Mouse (Mus musculus): ENCODE measurements around the gene Avpr1b. TPM values are rescaled to one million over a fixed set of nuclear protein-coding genes. Genes with fewer than 3 reads are reported as not detected.
A peak's percentile ranks its signal among the peaks of the same experiment; 100 is the strongest.
"Not testable (repeated sequence)": the region's sequence is repeated elsewhere in the genome, so short reads cannot be mapped to it uniquely, and the experiment has no call there.

Gene Avpr1b
- total RNA-seq (2014; rRNA removed) (not detected in 2 replicates), polyA plus RNA-seq (2015; fragmentation: Nextera tagmentation; extraction: Ambion mirVana) (not detected in 2 replicates)

GRCm38 (mm10) chr1:131598905-131599304 is at the start of gene Avpr1b:
TSS of gene Avpr1b (plus strand) at chr1:131599239.
- 34% methylated on average over 12 of the region's 12 CpGs for WGBS
- H3K9me3 ChIP-seq (ENCODE audit: low read length): no peaks in the 10 kb centered on the region
- TF ChIP-seq CTCF (IDR thresholded peaks at IDR 0.05; ENCODE audit: low read depth): no peak
- no peaks in the 10 kb centered on the region for H3K4me1 ChIP-seq (ENCODE audit: insufficient read depth, low read length)
- no peaks in the 10 kb centered on the region for H3K36me3 ChIP-seq (ENCODE audit: insufficient read depth, low read length)
- no peaks in the 10 kb centered on the region for H3K27me3 ChIP-seq (ENCODE audit: insufficient read depth, low read length)
- ATAC-seq (no peak), DNase-seq (ENCODE audit: low spot score) (no peak)
- H3K4me3 ChIP-seq (ENCODE audit: low read length): no peak within 1 kb of the TSS
- no peak within 1 kb of the TSS for H3K27ac ChIP-seq
- no peak within 1 kb of the TSS for H3K4me2 ChIP-seq (ENCODE audit: low read depth, low read length)
- no peak within 1 kb of the TSS for H3K9ac ChIP-seq (replicated peaks; ENCODE audit: low read length)

GRCm38 (mm10) chr1:131551956-131552355 is 47.1 kb upstream of the Avpr1b start:
- no peak overlapping the region for H3K27ac ChIP-seq
- no peak for DNase-seq (ENCODE audit: low spot score)
- H3K4me2 ChIP-seq (ENCODE audit: low read depth, low read length): no peak overlapping the region
- H3K27me3 ChIP-seq (ENCODE audit: insufficient read depth, low read length): no peaks in the 10 kb centered on the region
- H3K36me3 ChIP-seq (ENCODE audit: insufficient read depth, low read length): no peaks in the 10 kb centered on the region
- no peak overlapping the region for H3K9ac ChIP-seq (replicated peaks; ENCODE audit: low read length)
- ATAC-seq: no peak
- no peak for TF ChIP-seq CTCF (IDR thresholded peaks at IDR 0.05; ENCODE audit: low read depth)
- no peak overlapping the region for H3K4me3 ChIP-seq (ENCODE audit: low read length)
- H3K9me3 ChIP-seq (ENCODE audit: low read length): no peaks in the 10 kb centered on the region
- H3K4me1 ChIP-seq (ENCODE audit: insufficient read depth, low read length): no peaks in the 10 kb centered on the region
- WGBS: 97% methylated on average over 2 of the region's 2 CpGs

- no peak overlapping the region for H3K4me2 ChIP-seq (ENCODE audit: low read depth, low read length)
- no peak overlapping the region for H3K4me3 ChIP-seq (ENCODE audit: low read length)
- H3K27me3 ChIP-seq (ENCODE audit: insufficient read depth, low read length): no peaks in the 10 kb centered on the region
- H3K9me3 ChIP-seq (ENCODE audit: low read length): no peaks in the 10 kb centered on the region
- ATAC-seq (no peak), DNase-seq (ENCODE audit: low spot score) (no peak)
- no peaks in the 10 kb centered on the region for H3K4me1 ChIP-seq (ENCODE audit: insufficient read depth, low read length)
- no peak overlapping the region for H3K9ac ChIP-seq (replicated peaks; ENCODE audit: low read length)
- TF ChIP-seq CTCF (IDR thresholded peaks at IDR 0.05; ENCODE audit: low read depth): no peak
- H3K36me3 ChIP-seq (ENCODE audit: insufficient read depth, low read length): no peaks in the 10 kb centered on the region
- H3K27ac ChIP-seq: no peak overlapping the region
Measured at GRCm38 (mm10) chr1:131553428-131553827, 45.6 kb upstream of the Avpr1b start.

GRCm38 (mm10) chr1:131555042-131555812 is 43.8 kb upstream of the Avpr1b start:
- peak overlapping the region; percentile 34 for H3K9ac ChIP-seq (replicated peaks; ENCODE audit: low read length)
- H3K4me3 ChIP-seq (ENCODE audit: low read length): no peak overlapping the region
- peak; percentile 98 for ATAC-seq
- peak overlapping the region; percentile 79 for H3K27ac ChIP-seq
- WGBS: 1% methylated on average over 13 of the region's 13 CpGs
- TF ChIP-seq CTCF (IDR thresholded peaks at IDR 0.05; ENCODE audit: low read depth): peak; percentile 94
- no peaks in the 10 kb centered on the region for H3K36me3 ChIP-seq (ENCODE audit: insufficient read depth, low read length)
- peak overlapping the region; percentile 40 for H3K4me2 ChIP-seq (ENCODE audit: low read depth, low read length)
- peak; percentile 94 for DNase-seq (ENCODE audit: low spot score)
- H3K4me1 ChIP-seq (ENCODE audit: insufficient read depth, low read length): no peaks in the 10 kb centered on the region
- H3K27me3 ChIP-seq (ENCODE audit: insufficient read depth, low read length): no peaks in the 10 kb centered on the region
- H3K9me3 ChIP-seq (ENCODE audit: low read length): no peaks in the 10 kb centered on the region

- no peak overlapping the region for H3K4me2 ChIP-seq (ENCODE audit: low read depth, low read length)
- H3K9me3 ChIP-seq (ENCODE audit: low read length): no peaks in the 10 kb centered on the region
- no peaks in the 10 kb centered on the region for H3K36me3 ChIP-seq (ENCODE audit: insufficient read depth, low read length)
- H3K27ac ChIP-seq: no peak overlapping the region
- DNase-seq (ENCODE audit: low spot score): no peak
- no peak for ATAC-seq
- no peaks in the 10 kb centered on the region for H3K27me3 ChIP-seq (ENCODE audit: insufficient read depth, low read length)
- TF ChIP-seq CTCF (IDR thresholded peaks at IDR 0.05; ENCODE audit: low read depth): no peak
- no peak overlapping the region for H3K4me3 ChIP-seq (ENCODE audit: low read length)
- no peaks in the 10 kb centered on the region for H3K4me1 ChIP-seq (ENCODE audit: insufficient read depth, low read length)
- no peak overlapping the region for H3K9ac ChIP-seq (replicated peaks; ENCODE audit: low read length)
Measured at GRCm38 (mm10) chr1:131560500-131560899, 38.5 kb upstream of the Avpr1b start.

GRCm38 (mm10) chr1:131562081-131562480 is 37.0 kb upstream of the Avpr1b start:
- ATAC-seq (no peak), DNase-seq (ENCODE audit: low spot score) (no peak)
- WGBS: 91% methylated on average over 2 of the region's 2 CpGs

GRCm38 (mm10) chr1:131566056-131566455 is 33.0 kb upstream of the Avpr1b start:
- H3K9ac ChIP-seq (replicated peaks; ENCODE audit: low read length); H3K27ac ChIP-seq; H3K4me3 ChIP-seq (ENCODE audit: low read length); H3K27me3 ChIP-seq (ENCODE audit: insufficient read depth, low read length); H3K4me1 ChIP-seq (ENCODE audit: insufficient read depth, low read length); H3K4me2 ChIP-seq (ENCODE audit: low read depth, low read length); H3K9me3 ChIP-seq (ENCODE audit: low read length); H3K36me3 ChIP-seq (ENCODE audit: insufficient read depth, low read length): not testable (repeated sequence)
- peak; percentile 40 for TF ChIP-seq CTCF (IDR thresholded peaks at IDR 0.05; ENCODE audit: low read depth)
- WGBS: 26% methylated on average over 11 of the region's 11 CpGs
- peak; percentile 31 for DNase-seq (ENCODE audit: low spot score)
- ATAC-seq: peak; percentile 70; the same call in 1 of the 2 replicates

More at GRCm38 (mm10) chr1:131562081-131562480, 37.0 kb upstream of the Avpr1b start:
- H3K36me3 ChIP-seq (ENCODE audit: insufficient read depth, low read length): no peaks in the 10 kb centered on the region
- no peaks in the 10 kb centered on the region for H3K27me3 ChIP-seq (ENCODE audit: insufficient read depth, low read length)
- H3K4me1 ChIP-seq (ENCODE audit: insufficient read depth, low read length): no peaks in the 10 kb centered on the region
- no peak for TF ChIP-seq CTCF (IDR thresholded peaks at IDR 0.05; ENCODE audit: low read depth)
- no peak overlapping the region for H3K4me2 ChIP-seq (ENCODE audit: low read depth, low read length)
- no peaks in the 10 kb centered on the region for H3K9me3 ChIP-seq (ENCODE audit: low read length)
- no peak overlapping the region for H3K27ac ChIP-seq
- no peak overlapping the region for H3K9ac ChIP-seq (replicated peaks; ENCODE audit: low read length)
- no peak overlapping the region for H3K4me3 ChIP-seq (ENCODE audit: low read length)
